Comparison of ENCODE assay signal across 11 mouse cellular contexts in the genomic region with DNA sequence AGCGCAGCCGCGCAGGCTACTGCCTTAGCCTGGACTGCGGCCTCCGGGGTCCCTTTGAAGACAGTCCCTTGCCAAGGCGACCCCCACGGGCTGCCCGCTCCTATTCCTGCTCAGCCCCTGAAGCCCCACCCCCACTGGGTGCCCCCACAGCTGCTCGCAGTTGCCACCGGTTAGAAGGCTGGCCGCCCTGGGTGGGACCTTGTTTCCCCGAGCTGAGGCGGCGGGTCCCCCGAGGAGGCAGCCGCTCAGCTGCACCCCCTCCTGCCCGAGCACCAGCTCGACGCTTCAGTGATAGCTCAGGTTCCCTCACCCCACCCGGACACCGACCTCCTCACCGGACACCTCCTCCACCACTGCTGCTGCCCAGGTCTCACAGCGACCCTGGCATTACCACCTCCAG. TPM values are rescaled to one million over a fixed set of nuclear protein-coding genes. Genes with fewer than 3 reads are reported as not detected.
DNase-seq lines count a peak whose midpoint lies in the region; ATAC-seq and TF ChIP-seq lines count a peak whose summit lies in the region.
"Had no signal": no experiment of that assay in that cellular context is flagged by ENCODE, and none has a peak within 500 bp of the region (broad histone marks: within the 10 kb centered on the region; RNA-seq: fewer than 3 reads in every experiment).

No protein-coding gene starts in this region.

- no peak for ATAC-seq in forebrain, embryonic 12.5 days (ENCODE audit: low FRiP score)
- no peak for ATAC-seq in forebrain, embryonic 14.5 days
- ATAC-seq in liver, embryonic 11.5 days (replicated peaks; ENCODE audit: low FRiP score), result no peak
- ATAC-seq in liver, embryonic 12.5 days, result no peak
- ATAC-seq in neural tube, embryonic 13.5 days (ENCODE audit: low read depth), result no peak

- H3K36me3 ChIP-seq in forebrain, embryonic 12.5 days (replicated peaks), result peaks cover 15% of the 10 kb centered on the region
- H3K36me3 ChIP-seq in forebrain, embryonic 14.5 days (ENCODE audit: control insufficient read depth, insufficient read depth, low read length), result peaks cover 12% of the 10 kb centered on the region
- peaks cover 1% of the 10 kb centered on the region; the same call in 1 of the 2 replicates for H3K36me3 ChIP-seq in liver, embryonic 11.5 days (ENCODE audit: control insufficient read depth, insufficient read depth, low read length)
- peaks cover 14% of the 10 kb centered on the region for H3K36me3 ChIP-seq in liver, embryonic 12.5 days
- H3K36me3 ChIP-seq in E14TG2a.4 (ENCODE audit: insufficient read depth, low read length), result peaks cover 6% of the 10 kb centered on the region
- H3K36me3 ChIP-seq in neural tube, embryonic 13.5 days, result peaks cover 37% of the 10 kb centered on the region

- H3K4me3 ChIP-seq in forebrain, embryonic 12.5 days (replicated peaks), result no peak overlapping the region
- no peak overlapping the region for H3K4me3 ChIP-seq in forebrain, embryonic 14.5 days (ENCODE audit: low read depth, low read length)
- no peak overlapping the region for H3K4me3 ChIP-seq in liver, embryonic 11.5 days (ENCODE audit: low read depth, low read length)
- no peak overlapping the region for H3K4me3 ChIP-seq in liver, embryonic 12.5 days
- peak overlapping the region; percentile 67 for H3K4me3 ChIP-seq in E14TG2a.4 (replicated peaks; ENCODE audit: low read length)
- no peak overlapping the region for H3K4me3 ChIP-seq in neural tube, embryonic 13.5 days
- H3K4me3 ChIP-seq: limb, embryonic 12.5 days had no signal

- H3K4me2 ChIP-seq in forebrain, embryonic 12.5 days, result no peak overlapping the region
- no peak overlapping the region for H3K4me2 ChIP-seq in forebrain, embryonic 14.5 days (ENCODE audit: low read length)
- H3K4me2 ChIP-seq in liver, embryonic 11.5 days, result peak overlapping the region; percentile 19; the same call in 1 of the 2 replicates
- H3K4me2 ChIP-seq in liver, embryonic 12.5 days, result no peak overlapping the region; the same call in 1 of the 2 replicates
- H3K4me2 ChIP-seq in neural tube, embryonic 13.5 days, result no peak overlapping the region
- H3K4me2 ChIP-seq: limb, embryonic 12.5 days had no signal

- peaks cover 40% of the 10 kb centered on the region for H3K4me1 ChIP-seq in forebrain, embryonic 12.5 days
- peaks cover 8% of the 10 kb centered on the region for H3K4me1 ChIP-seq in forebrain, embryonic 14.5 days (ENCODE audit: control insufficient read depth, insufficient read depth, low read length)
- H3K4me1 ChIP-seq in liver, embryonic 11.5 days (replicated peaks; ENCODE audit: control insufficient read depth, insufficient read depth, low read length), result peaks cover 32% of the 10 kb centered on the region
- peaks cover 64% of the 10 kb centered on the region for H3K4me1 ChIP-seq in liver, embryonic 12.5 days
- H3K4me1 ChIP-seq in E14TG2a.4 (replicated peaks; ENCODE audit: low read depth, low read length), result peaks cover 62% of the 10 kb centered on the region
- peaks cover 29% of the 10 kb centered on the region for H3K4me1 ChIP-seq in neural tube, embryonic 13.5 days (replicated peaks)

- no peaks in the 10 kb centered on the region for H3K9me3 ChIP-seq in forebrain, embryonic 12.5 days
- H3K9me3 ChIP-seq in forebrain, embryonic 14.5 days (replicated peaks; ENCODE audit: control insufficient read depth, low read length), result no peaks in the 10 kb centered on the region
- no peaks in the 10 kb centered on the region for H3K9me3 ChIP-seq in liver, embryonic 11.5 days (ENCODE audit: control insufficient read depth, low read length)
- no peaks in the 10 kb centered on the region for H3K9me3 ChIP-seq in liver, embryonic 12.5 days (replicated peaks)
- H3K9me3 ChIP-seq in E14TG2a.4 (ENCODE audit: low read length), result no peaks in the 10 kb centered on the region
- H3K9me3 ChIP-seq in neural tube, embryonic 13.5 days, result no peaks in the 10 kb centered on the region
- H3K9me3 ChIP-seq: limb, embryonic 12.5 days had no signal

- no peak for DNase-seq in forebrain, embryonic 14.5 days (ENCODE audit: low spot score)
- DNase-seq in liver, embryonic 11.5 days (ENCODE audit: low spot score), result no peak
- no peak for DNase-seq in embryo, embryonic 10.5 days (ENCODE audit: low spot score)
- DNase-seq in ovary, adult 18-20 months (ENCODE audit: low spot score), result no peak
- DNase-seq: lung, postnatal 36 days; right cerebral cortex, postnatal 14 days had no signal

- no peak overlapping the region for H3K27ac ChIP-seq in forebrain, embryonic 12.5 days
- no peak overlapping the region for H3K27ac ChIP-seq in forebrain, embryonic 14.5 days (ENCODE audit: low read depth, low read length)
- no peak overlapping the region for H3K27ac ChIP-seq in liver, embryonic 11.5 days (ENCODE audit: low read depth, low read length)
- H3K27ac ChIP-seq in liver, embryonic 12.5 days, result no peak overlapping the region
- no peak overlapping the region for H3K27ac ChIP-seq in neural tube, embryonic 13.5 days (replicated peaks)
- H3K27ac ChIP-seq: limb, embryonic 12.5 days had no signal

- WGBS in forebrain, embryonic 12.5 days, result 27% methylated on average over 23 of the region's 23 CpGs
- WGBS in forebrain, embryonic 14.5 days, result 28% methylated on average over 23 of the region's 23 CpGs
- 47% methylated on average over 23 of the region's 23 CpGs for WGBS in liver, embryonic 11.5 days
- 52% methylated on average over 23 of the region's 23 CpGs for WGBS in liver, embryonic 12.5 days (ENCODE audit: insufficient replicate concordance)
- WGBS in neural tube, embryonic 13.5 days, result 46% methylated on average over 23 of the region's 23 CpGs

- peaks cover 4% of the 10 kb centered on the region; the same call in 1 of the 2 replicates for H3K27me3 ChIP-seq in forebrain, embryonic 12.5 days
- H3K27me3 ChIP-seq in forebrain, embryonic 14.5 days (replicated peaks; ENCODE audit: control insufficient read depth, insufficient read depth, low read length), result no peaks in the 10 kb centered on the region
- no peaks in the 10 kb centered on the region for H3K27me3 ChIP-seq in liver, embryonic 11.5 days (replicated peaks; ENCODE audit: control insufficient read depth, insufficient read depth, low read length)
- peaks cover 10% of the 10 kb centered on the region; the same call in 1 of the 2 replicates for H3K27me3 ChIP-seq in liver, embryonic 12.5 days (replicated peaks)
- H3K27me3 ChIP-seq in E14TG2a.4 (ENCODE audit: insufficient read depth, low read length), result peaks cover 41% of the 10 kb centered on the region
- no peaks in the 10 kb centered on the region for H3K27me3 ChIP-seq in neural tube, embryonic 13.5 days
- H3K27me3 ChIP-seq: limb, embryonic 12.5 days had no signal

- TF ChIP-seq CTCF in E14TG2a.4 (conservative IDR thresholded peaks at IDR 0.05; ENCODE audit: low read length), result no peak

- 0 out of 2 replicates have a peak overlapping the region, but pooled peaks have one; percentile 17 for H3K9ac ChIP-seq in forebrain, embryonic 12.5 days
- no peak overlapping the region for H3K9ac ChIP-seq in forebrain, embryonic 14.5 days (ENCODE audit: low read length)
- H3K9ac ChIP-seq in liver, embryonic 11.5 days (ENCODE audit: low read depth, low read length), result 0 out of 2 replicates have a peak overlapping the region, but pooled peaks have one; percentile 9
- H3K9ac ChIP-seq in liver, embryonic 12.5 days, result no peak overlapping the region
- H3K9ac ChIP-seq in neural tube, embryonic 13.5 days, result peak overlapping the region; percentile 5; the same call in 1 of the 2 replicates
- H3K9ac ChIP-seq: limb, embryonic 12.5 days had no signal

RNA-seq across cellular contexts. Expression of a gene that starts 4.3 kb away (rescaled TPM):
- polyA plus RNA-seq in forebrain, embryonic 12.5 days (2016; fragmentation: Nextera tagmentation; extraction: Ambion mirVana), result 25.6 and 26.3 TPM in 2 replicates
- 14.7 and 21.7 TPM in 2 replicates for polyA plus RNA-seq in forebrain, embryonic 14.5 days (2014; fragmentation: Nextera tagmentation; extraction: Ambion mirVana)
- 12.7 and 13.5 TPM in 2 replicates for polyA plus RNA-seq in liver, embryonic 11.5 days (2014; fragmentation: Nextera tagmentation; extraction: Ambion mirVana)
- 5.3 and 6.6 TPM in 2 replicates for polyA plus RNA-seq in liver, embryonic 12.5 days (2016; fragmentation: Nextera tagmentation; extraction: Ambion mirVana)
- 38.9 and 49.9 TPM in 2 replicates for polyA plus RNA-seq in neural tube, embryonic 13.5 days (2015; fragmentation: Nextera tagmentation; extraction: Ambion mirVana)

RNA-seq across cellular contexts. Expression of a gene that starts 9.9 kb away (rescaled TPM):
- 89.7 and 94.4 TPM in 2 replicates for polyA plus RNA-seq in forebrain, embryonic 12.5 days (2016; fragmentation: Nextera tagmentation; extraction: Ambion mirVana)
- 90.5 and 104 TPM in 2 replicates for polyA plus RNA-seq in forebrain, embryonic 14.5 days (2014; fragmentation: Nextera tagmentation; extraction: Ambion mirVana)
- 110 and 116 TPM in 2 replicates for polyA plus RNA-seq in liver, embryonic 11.5 days (2014; fragmentation: Nextera tagmentation; extraction: Ambion mirVana)
- 79.8 and 86.3 TPM in 2 replicates for polyA plus RNA-seq in liver, embryonic 12.5 days (2016; fragmentation: Nextera tagmentation; extraction: Ambion mirVana)
- polyA plus RNA-seq in neural tube, embryonic 13.5 days (2015; fragmentation: Nextera tagmentation; extraction: Ambion mirVana), result 129 and 135 TPM in 2 replicates

RNA-seq across cellular contexts. Expression of a gene that starts 15.5 kb away (rescaled TPM):
- polyA plus RNA-seq in forebrain, embryonic 12.5 days (2016; fragmentation: Nextera tagmentation; extraction: Ambion mirVana), result 34.3 and 37.4 TPM in 2 replicates
- polyA plus RNA-seq in forebrain, embryonic 14.5 days (2014; fragmentation: Nextera tagmentation; extraction: Ambion mirVana), result 45.6 and 47.9 TPM in 2 replicates
- polyA plus RNA-seq in liver, embryonic 11.5 days (2014; fragmentation: Nextera tagmentation; extraction: Ambion mirVana), result 38.5 and 42.1 TPM in 2 replicates
- polyA plus RNA-seq in liver, embryonic 12.5 days (2016; fragmentation: Nextera tagmentation; extraction: Ambion mirVana), result 26.6 and 26.7 TPM in 2 replicates
- polyA plus RNA-seq in neural tube, embryonic 13.5 days (2015; fragmentation: Nextera tagmentation; extraction: Ambion mirVana), result 48.3 and 50.0 TPM in 2 replicates

RNA-seq across cellular contexts. Expression of a gene that starts 22.6 kb away (rescaled TPM):
- polyA plus RNA-seq in forebrain, embryonic 12.5 days (2016; fragmentation: Nextera tagmentation; extraction: Ambion mirVana), result 41.1 and 42.5 TPM in 2 replicates
- polyA plus RNA-seq in forebrain, embryonic 14.5 days (2014; fragmentation: Nextera tagmentation; extraction: Ambion mirVana), result 17.0 and 17.9 TPM in 2 replicates
- polyA plus RNA-seq in liver, embryonic 11.5 days (2014; fragmentation: Nextera tagmentation; extraction: Ambion mirVana), result 18.8 and 22.8 TPM in 2 replicates
- 21.1 and 21.2 TPM in 2 replicates for polyA plus RNA-seq in liver, embryonic 12.5 days (2016; fragmentation: Nextera tagmentation; extraction: Ambion mirVana)
- 27.5 and 30.6 TPM in 2 replicates for polyA plus RNA-seq in neural tube, embryonic 13.5 days (2015; fragmentation: Nextera tagmentation; extraction: Ambion mirVana)

RNA-seq across cellular contexts. Expression of a gene that starts 27.2 kb away (rescaled TPM):
- polyA plus RNA-seq in forebrain, embryonic 12.5 days (2016; fragmentation: Nextera tagmentation; extraction: Ambion mirVana), result 11.2 and 15.1 TPM in 2 replicates
- 9.4 and 13.0 TPM in 2 replicates for polyA plus RNA-seq in forebrain, embryonic 14.5 days (2014; fragmentation: Nextera tagmentation; extraction: Ambion mirVana)
- 1.2 and 1.6 TPM in 2 replicates for polyA plus RNA-seq in liver, embryonic 11.5 days (2014; fragmentation: Nextera tagmentation; extraction: Ambion mirVana)
- polyA plus RNA-seq in liver, embryonic 12.5 days (2016; fragmentation: Nextera tagmentation; extraction: Ambion mirVana), result 0.81 and 0.86 TPM in 2 replicates
- polyA plus RNA-seq in neural tube, embryonic 13.5 days (2015; fragmentation: Nextera tagmentation; extraction: Ambion mirVana), result 34.6 and 35.6 TPM in 2 replicates

Comparison
In these comparisons a context has a peak if more than half of its experiments do, and no peak if none do; other contexts are left out.
1. H3K9ac ChIP-seq: peak in forebrain, embryonic 12.5 days (single experiment), liver, embryonic 11.5 days (single experiment) and neural tube, embryonic 13.5 days (single experiment); none in forebrain, embryonic 14.5 days (single experiment) and liver, embryonic 12.5 days (single experiment).